Mouse (Mus musculus): Measurements from ENCODE around the gene Thsd4.

Gene Thsd4

GRCm38 (mm10) chr9:60380550-60380949 lies 141.3 kb downstream of the Thsd4 start:
- DNase-seq (ENCODE audit: low spot score in 2 of 2) = no peak

- no peak for DNase-seq (ENCODE audit: low spot score in 2 of 2)
Measured at GRCm38 (mm10) chr9:60378235-60378634, 143.6 kb downstream of the Thsd4 start.

- DNase-seq (ENCODE audit: low spot score in 2 of 2) = no peak
Measured at GRCm38 (mm10) chr9:60373161-60373737, 148.6 kb downstream of the Thsd4 start.

GRCm38 (mm10) chr9:60368516-60368915 lies 153.3 kb downstream of the Thsd4 start:
- no peak for DNase-seq (ENCODE audit: low spot score in 2 of 2)

GRCm38 (mm10) chr9:60367617-60368305 lies 154.1 kb downstream of the Thsd4 start:
- no peak for DNase-seq (ENCODE audit: low spot score in 2 of 2)

GRCm38 (mm10) chr9:60364166-60364781 lies 157.6 kb downstream of the Thsd4 start:
- no peak for DNase-seq (ENCODE audit: low spot score in 2 of 2)

- no peak for DNase-seq (ENCODE audit: low spot score in 2 of 2)
Measured at GRCm38 (mm10) chr9:60352351-60352750, 169.5 kb downstream of the Thsd4 start.

GRCm38 (mm10) chr9:60351153-60351552 lies 170.7 kb downstream of the Thsd4 start:
- no peak for DNase-seq (ENCODE audit: low spot score in 2 of 2)

- DNase-seq (ENCODE audit: low spot score in 2 of 2) = no peak
Measured at GRCm38 (mm10) chr9:60336147-60336546, 185.7 kb downstream of the Thsd4 start.

- no peak for DNase-seq (ENCODE audit: low spot score in 2 of 2)
Measured at GRCm38 (mm10) chr9:60335455-60335854, 186.4 kb downstream of the Thsd4 start.

GRCm38 (mm10) chr9:60329911-60330310 lies 191.9 kb downstream of the Thsd4 start:
- no peak for DNase-seq (ENCODE audit: low spot score in 2 of 2)

- no peak for DNase-seq (ENCODE audit: low spot score in 2 of 2)
Measured at GRCm38 (mm10) chr9:60324716-60325115, 197.1 kb downstream of the Thsd4 start.

GRCm38 (mm10) chr9:60323435-60323834 lies 198.4 kb downstream of the Thsd4 start:
- DNase-seq (ENCODE audit: low spot score in 2 of 2) = no peak

- DNase-seq (ENCODE audit: low spot score in 2 of 2) = no peak
Measured at GRCm38 (mm10) chr9:60317291-60317690, 204.6 kb downstream of the Thsd4 start.

GRCm38 (mm10) chr9:60316510-60316909 lies 205.3 kb downstream of the Thsd4 start:
- DNase-seq (ENCODE audit: low spot score in 2 of 2) = no peak

- no peak for DNase-seq (ENCODE audit: low spot score in 2 of 2)
Measured at GRCm38 (mm10) chr9:60315533-60315932, 206.3 kb downstream of the Thsd4 start.

- no peak for DNase-seq (ENCODE audit: low spot score in 2 of 2)
Measured at GRCm38 (mm10) chr9:60313661-60314060, 208.2 kb downstream of the Thsd4 start.

- DNase-seq (ENCODE audit: low spot score in 2 of 2) = no peak
Measured at GRCm38 (mm10) chr9:60312670-60313069, 209.2 kb downstream of the Thsd4 start.

- peak; percentile 32 to 42 for DNase-seq (ENCODE audit: low spot score in 2 of 2)
Measured at GRCm38 (mm10) chr9:60311594-60312128, 210.2 kb downstream of the Thsd4 start.

- no peak for DNase-seq (ENCODE audit: low spot score in 2 of 2)
Measured at GRCm38 (mm10) chr9:60310741-60311317, 211.0 kb downstream of the Thsd4 start.

GRCm38 (mm10) chr9:60309786-60310711 lies 211.8 kb downstream of the Thsd4 start:
- no peak for DNase-seq (ENCODE audit: low spot score in 2 of 2)
